Mouse (Mus musculus): ENCODE measurements around the gene Arap1. TPM values are rescaled to one million over a fixed set of nuclear protein-coding genes. Genes with fewer than 3 reads are reported as not detected.

Gene Arap1
- polyA plus RNA-seq, 1 experiment from 2014 or later, result 92.5 TPM

- H3K36me3 ChIP-seq (ENCODE audit: control insufficient read depth, insufficient read depth, low read length), result no peaks in the 10 kb centered on the region; the same call in none of the 2 replicates
- WGBS, result 75% methylated on average over 10 of the region's 10 CpGs
These were observed 17.6 kb upstream of the Arap1 start for GRCm38 (mm10) chr7:101330074-101330840.

GRCm38 (mm10) chr7:101330841-101331173, 17.1 kb upstream of the Arap1 start:
- Histone ChIP-seq H3K9ac (ENCODE audit: low read depth, low read length) (no peak overlapping the region), H3K4me3 (ENCODE audit: low read length) (no peak overlapping the region), H3K4me1 (ENCODE audit: control insufficient read depth, insufficient read depth, low read length) (peaks cover 4% of the 10 kb centered on the region; the same call in 1 of the 2 replicates), H3K27ac (ENCODE audit: low read depth, low read length) (no peak overlapping the region), H3K9me3 (ENCODE audit: control insufficient read depth, low read length) (no peaks in the 10 kb centered on the region), H3K27me3 (ENCODE audit: control insufficient read depth, insufficient read depth, low read length) (no peaks in the 10 kb centered on the region), H3K4me2 (replicated peaks; ENCODE audit: low read depth, low read length) (no peak overlapping the region), H3K36me3 (ENCODE audit: control insufficient read depth, insufficient read depth, low read length) (no peaks in the 10 kb centered on the region; the same call in none of the 2 replicates)
- WGBS, result 68% methylated on average over 4 of the region's 4 CpGs
- no peak for ATAC-seq (ENCODE audit: low FRiP score, low TSS enrichment)

More at GRCm38 (mm10) chr7:101330074-101330840, 17.6 kb upstream of the Arap1 start:
- Histone ChIP-seq H3K27ac (ENCODE audit: low read depth, low read length) (no peak overlapping the region), H3K4me3 (ENCODE audit: low read length) (no peak overlapping the region), H3K9ac (ENCODE audit: low read depth, low read length) (no peak overlapping the region), H3K4me1 (ENCODE audit: control insufficient read depth, insufficient read depth, low read length) (peaks cover 4% of the 10 kb centered on the region; the same call in 1 of the 2 replicates), H3K9me3 (ENCODE audit: control insufficient read depth, low read length) (no peaks in the 10 kb centered on the region), H3K27me3 (ENCODE audit: control insufficient read depth, insufficient read depth, low read length) (no peaks in the 10 kb centered on the region), H3K4me2 (replicated peaks; ENCODE audit: low read depth, low read length) (no peak overlapping the region)
- no peak for ATAC-seq (ENCODE audit: low FRiP score, low TSS enrichment)

GRCm38 (mm10) chr7:101332045-101332831, 15.6 kb upstream of the Arap1 start:
- ATAC-seq (ENCODE audit: low FRiP score, low TSS enrichment), result no peak

GRCm38 (mm10) chr7:101335228-101335627, 12.6 kb upstream of the Arap1 start:
- no peak overlapping the region for H3K4me2 ChIP-seq (replicated peaks; ENCODE audit: low read depth, low read length)
- H3K36me3 ChIP-seq (ENCODE audit: control insufficient read depth, insufficient read depth, low read length), result no peaks in the 10 kb centered on the region; the same call in none of the 2 replicates
- H3K4me3 ChIP-seq (ENCODE audit: low read length), result no peak overlapping the region
- WGBS, result 87% methylated on average over 2 of the region's 2 CpGs
- no peaks in the 10 kb centered on the region for H3K27me3 ChIP-seq (ENCODE audit: control insufficient read depth, insufficient read depth, low read length)
- ATAC-seq (ENCODE audit: low FRiP score, low TSS enrichment), result no peak
- H3K4me1 ChIP-seq (ENCODE audit: control insufficient read depth, insufficient read depth, low read length), result no peaks in the 10 kb centered on the region
- H3K27ac ChIP-seq (ENCODE audit: low read depth, low read length), result no peak overlapping the region
- H3K9me3 ChIP-seq (ENCODE audit: control insufficient read depth, low read length), result no peaks in the 10 kb centered on the region
- H3K9ac ChIP-seq (ENCODE audit: low read depth, low read length), result no peak overlapping the region

More at GRCm38 (mm10) chr7:101332045-101332831, 15.6 kb upstream of the Arap1 start:
- Histone ChIP-seq H3K27me3 (ENCODE audit: control insufficient read depth, insufficient read depth, low read length) (no peaks in the 10 kb centered on the region), H3K27ac (ENCODE audit: low read depth, low read length) (no peak overlapping the region), H3K36me3 (ENCODE audit: control insufficient read depth, insufficient read depth, low read length) (no peaks in the 10 kb centered on the region; the same call in none of the 2 replicates), H3K9me3 (ENCODE audit: control insufficient read depth, low read length) (no peaks in the 10 kb centered on the region), H3K4me2 (replicated peaks; ENCODE audit: low read depth, low read length) (no peak overlapping the region), H3K9ac (ENCODE audit: low read depth, low read length) (no peak overlapping the region), H3K4me1 (ENCODE audit: control insufficient read depth, insufficient read depth, low read length) (no peaks in the 10 kb centered on the region), H3K4me3 (ENCODE audit: low read length) (no peak overlapping the region)
- WGBS, result 89% methylated on average over 5 of the region's 5 CpGs

GRCm38 (mm10) chr7:101336686-101337085, 11.2 kb upstream of the Arap1 start:
- 76% methylated on average over 3 of the region's 3 CpGs for WGBS
- no peak overlapping the region for H3K4me3 ChIP-seq (ENCODE audit: low read length)

GRCm38 (mm10) chr7:101337401-101337800, 10.5 kb upstream of the Arap1 start:
- no peak for ATAC-seq (ENCODE audit: low FRiP score, low TSS enrichment)
- WGBS, result 78% methylated on average over 3 of the region's 3 CpGs

More at GRCm38 (mm10) chr7:101336686-101337085, 11.2 kb upstream of the Arap1 start:
- no peak for ATAC-seq (ENCODE audit: low FRiP score, low TSS enrichment)
- H3K9ac ChIP-seq (ENCODE audit: low read depth, low read length), result no peak overlapping the region
- H3K27ac ChIP-seq (ENCODE audit: low read depth, low read length), result no peak overlapping the region
- no peaks in the 10 kb centered on the region for H3K27me3 ChIP-seq (ENCODE audit: control insufficient read depth, insufficient read depth, low read length)
- no peaks in the 10 kb centered on the region for H3K9me3 ChIP-seq (ENCODE audit: control insufficient read depth, low read length)
- H3K36me3 ChIP-seq (ENCODE audit: control insufficient read depth, insufficient read depth, low read length), result no peaks in the 10 kb centered on the region; the same call in 1 of the 2 replicates
- no peaks in the 10 kb centered on the region for H3K4me1 ChIP-seq (ENCODE audit: control insufficient read depth, insufficient read depth, low read length)
- H3K4me2 ChIP-seq (replicated peaks; ENCODE audit: low read depth, low read length), result no peak overlapping the region

GRCm38 (mm10) chr7:101341405-101341804, 6.5 kb upstream of the Arap1 start:
- H3K9ac ChIP-seq (ENCODE audit: low read depth, low read length), result no peak overlapping the region
- H3K9me3 ChIP-seq (ENCODE audit: control insufficient read depth, low read length), result no peaks in the 10 kb centered on the region
- no peaks in the 10 kb centered on the region for H3K27me3 ChIP-seq (ENCODE audit: control insufficient read depth, insufficient read depth, low read length)
- H3K4me1 ChIP-seq (ENCODE audit: control insufficient read depth, insufficient read depth, low read length), result 0 out of 2 replicates have a peak, but pooled peaks cover 3% of the 10 kb centered on the region
- peaks cover 3% of the 10 kb centered on the region; the same call in 1 of the 2 replicates for H3K36me3 ChIP-seq (ENCODE audit: control insufficient read depth, insufficient read depth, low read length)
- 69% methylated on average over 6 of the region's 6 CpGs for WGBS
- no peak; the same call in 1 of the 2 replicates for ATAC-seq (ENCODE audit: low FRiP score, low TSS enrichment)
- H3K27ac ChIP-seq (ENCODE audit: low read depth, low read length), result no peak overlapping the region
- H3K4me3 ChIP-seq (ENCODE audit: low read length), result no peak overlapping the region
- H3K4me2 ChIP-seq (replicated peaks; ENCODE audit: low read depth, low read length), result no peak overlapping the region

More at GRCm38 (mm10) chr7:101337401-101337800, 10.5 kb upstream of the Arap1 start:
- Histone ChIP-seq H3K36me3 (ENCODE audit: control insufficient read depth, insufficient read depth, low read length) (no peaks in the 10 kb centered on the region; the same call in 1 of the 2 replicates), H3K27me3 (ENCODE audit: control insufficient read depth, insufficient read depth, low read length) (no peaks in the 10 kb centered on the region), H3K4me3 (ENCODE audit: low read length) (no peak overlapping the region), H3K27ac (ENCODE audit: low read depth, low read length) (no peak overlapping the region), H3K9ac (ENCODE audit: low read depth, low read length) (no peak overlapping the region), H3K4me2 (replicated peaks; ENCODE audit: low read depth, low read length) (no peak overlapping the region), H3K4me1 (ENCODE audit: control insufficient read depth, insufficient read depth, low read length) (no peaks in the 10 kb centered on the region), H3K9me3 (ENCODE audit: control insufficient read depth, low read length) (no peaks in the 10 kb centered on the region)

- 0 out of 2 replicates have a peak, but pooled peaks cover 8% of the 10 kb centered on the region for H3K4me1 ChIP-seq (ENCODE audit: control insufficient read depth, insufficient read depth, low read length)
- WGBS, result 65% methylated on average over 7 of the region's 7 CpGs
- H3K9me3 ChIP-seq (ENCODE audit: control insufficient read depth, low read length), result no peaks in the 10 kb centered on the region
- H3K4me2 ChIP-seq (replicated peaks; ENCODE audit: low read depth, low read length), result no peak overlapping the region
- H3K9ac ChIP-seq (ENCODE audit: low read depth, low read length), result no peak overlapping the region
- no peak overlapping the region for H3K27ac ChIP-seq (ENCODE audit: low read depth, low read length)
- ATAC-seq (ENCODE audit: low FRiP score, low TSS enrichment), result no peak
- no peak overlapping the region for H3K4me3 ChIP-seq (ENCODE audit: low read length)
- peaks cover 3% of the 10 kb centered on the region; the same call in 1 of the 2 replicates for H3K36me3 ChIP-seq (ENCODE audit: control insufficient read depth, insufficient read depth, low read length)
- no peaks in the 10 kb centered on the region for H3K27me3 ChIP-seq (ENCODE audit: control insufficient read depth, insufficient read depth, low read length)
These were observed 4.7 kb upstream of the Arap1 start for GRCm38 (mm10) chr7:101343135-101343534.
